ENCODE assay signal across 15 mouse cellular contexts in the genomic region with DNA sequence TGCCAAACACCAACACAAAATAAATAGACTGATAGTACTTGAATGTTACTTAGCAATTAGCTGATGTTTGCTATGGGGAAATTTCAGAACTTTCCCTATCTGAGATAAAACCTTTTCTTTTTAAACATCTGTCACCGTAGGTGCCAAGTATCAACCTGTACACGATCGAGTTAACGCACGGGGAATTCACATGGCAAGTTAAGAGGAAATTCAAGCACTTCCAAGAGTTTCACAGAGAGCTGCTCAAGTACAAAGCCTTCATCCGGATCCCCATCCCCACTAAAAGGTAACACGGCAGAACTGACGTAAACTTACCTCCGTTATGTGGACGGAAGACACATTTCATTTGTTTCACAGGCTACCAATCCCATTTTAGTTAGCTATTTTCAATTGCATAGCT.
"Had no signal": no experiment of that assay in that cellular context is flagged by ENCODE, and none has a peak within 500 bp of the region (broad histone marks: within the 10 kb centered on the region; RNA-seq: fewer than 3 reads in every experiment).

No protein-coding gene starts in this region.

- H3K4me2 ChIP-seq: neural tube, embryonic 15.5 days; stomach, embryonic 15.5 days had no signal

- DNase-seq: retina, postnatal 1 day; right cerebral cortex, adult 18-20 months; right cerebral cortex, postnatal 14 days; right cerebral cortex, postnatal 25 days; right cerebral cortex, postnatal 4 days; spleen, adult 18-20 months; thymus, adult 18-20 months; thymus, adult 2 months; thymus, postnatal 14 days; thymus, postnatal 25 days; thymus, postnatal 36 days; thymus, postnatal 4 days had no signal

- H3K9me3 ChIP-seq: neural tube, embryonic 15.5 days; stomach, embryonic 15.5 days had no signal

- H3K4me1 ChIP-seq: neural tube, embryonic 15.5 days; stomach, embryonic 15.5 days had no signal

- H3K36me3 ChIP-seq: neural tube, embryonic 15.5 days; stomach, embryonic 15.5 days had no signal

- H3K4me3 ChIP-seq: neural tube, embryonic 15.5 days; stomach, embryonic 15.5 days had no signal

- H3K9ac ChIP-seq: neural tube, embryonic 15.5 days; stomach, embryonic 15.5 days had no signal

- H3K27me3 ChIP-seq: neural tube, embryonic 15.5 days; stomach, embryonic 15.5 days had no signal

- H3K27ac ChIP-seq: neural tube, embryonic 15.5 days; stomach, embryonic 15.5 days; stomach, postnatal 0 days had no signal
